Mouse (Mus musculus) small intestine, adult 2 months (tissue): ENCODE results near the gene Shroom3.
A peak's percentile ranks its signal among the peaks of the same experiment; 100 is the strongest.

Experiments
- CTCF ChIP-seq: fragments of 200-500 bp; IDR thresholded peaks from 2 replicates; pipeline ENCODE4 v1.5.1; 2012; ENCODE audit warnings: low read depth, mild to moderate bottlenecking, control low read depth, inconsistent platforms, low read length, moderate library complexity, mixed read lengths; ENCODE audit not compliant: insufficient replicate concordance, insufficient read length; ENCODE audit errors: extremely low read depth
- POLR2A ChIP-seq: fragments of 200-500 bp; IDR thresholded peaks from 2 replicates; pipeline ENCODE4 v1.6.1; 2012; ENCODE audit warnings: low read depth, mild to moderate bottlenecking, control low read depth, inconsistent platforms, low read length, moderate library complexity

DNA sequence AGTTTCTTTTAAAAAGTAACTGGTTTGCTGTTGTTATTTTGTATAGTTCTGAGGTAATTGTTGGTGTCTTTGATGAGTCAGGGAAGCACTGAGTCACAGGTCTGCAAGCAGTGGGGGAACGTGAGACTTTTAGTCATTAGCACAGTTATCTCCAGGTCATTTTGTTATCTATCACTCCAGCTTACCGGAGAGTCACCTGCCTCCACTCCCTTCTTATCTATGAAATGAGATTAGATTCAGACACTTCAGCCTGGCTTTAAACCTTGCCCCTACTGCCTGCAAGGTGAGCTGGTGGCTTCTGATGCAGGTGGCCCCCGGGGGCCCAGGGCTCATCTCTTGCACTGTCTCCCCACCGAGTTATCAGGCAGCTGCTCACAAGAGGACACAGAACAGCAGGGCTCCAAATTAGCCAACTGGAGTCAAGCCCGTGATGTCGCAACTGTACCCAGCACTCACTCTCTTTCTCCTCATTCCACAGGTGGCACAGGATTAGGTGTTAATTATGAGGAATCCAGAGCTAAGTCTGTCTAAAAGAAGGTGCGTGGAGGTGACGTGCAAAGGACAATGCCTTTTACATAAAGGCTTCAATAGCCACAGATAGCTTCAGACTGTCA lies 205.5 kb downstream of the Shroom3 start:
- TF ChIP-seq CTCF (peak; percentile 12; the same call in 1 of the 2 replicates), POLR2A (no peak)
